Mouse (Mus musculus): ENCODE results near the gene Uncx. TPM values are rescaled to one million over a fixed set of nuclear protein-coding genes. Genes with fewer than 3 reads are reported as not detected.
A peak's percentile ranks its signal among the peaks of the same experiment; 100 is the strongest.

Gene Uncx
- total and polyA plus RNA-seq, 3 experiments = not detected

DNA sequence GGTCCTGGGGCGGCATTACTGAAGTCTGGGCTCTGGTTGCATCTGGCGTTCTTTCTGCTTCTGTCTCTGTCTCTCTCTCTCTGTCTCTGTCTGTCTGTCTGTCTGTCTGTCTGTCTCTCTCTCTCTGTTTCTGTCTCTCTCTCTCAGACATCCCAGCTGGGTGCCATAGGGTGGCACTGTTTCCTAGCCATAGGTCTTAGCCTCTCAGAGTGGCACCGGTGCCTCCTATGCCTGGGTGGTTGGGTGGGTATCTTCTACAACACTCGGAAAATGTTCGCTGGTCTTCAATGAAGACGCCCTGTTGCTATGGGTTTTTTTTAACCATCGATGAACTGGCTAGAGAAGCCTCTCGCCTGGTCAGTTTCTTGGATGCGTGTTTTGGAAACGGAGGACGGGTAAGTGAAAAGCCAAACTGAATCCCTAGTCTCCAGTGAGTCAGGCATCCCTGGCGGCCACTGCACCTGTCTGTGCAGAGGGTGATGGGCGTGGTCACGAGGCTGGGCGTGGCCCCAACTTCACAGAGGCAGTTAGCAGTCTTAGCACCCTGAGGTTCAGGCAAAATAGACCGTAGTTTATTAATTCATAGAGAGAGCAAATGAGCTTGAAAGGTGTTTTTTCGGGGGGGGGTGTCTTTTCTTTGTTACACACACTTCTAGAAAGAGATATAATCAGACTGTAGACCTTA is 32.5 kb upstream of the Uncx start:
- dilution Hi-C loops (cut with MboI; ENCODE audit: extremely low pct_ligation_motif_present, extremely low pct_unique_long_range_greater_than_20kb, low sequenced_read_pairs) (no loop called here), in situ Hi-C loops (cut with MboI; ENCODE audit: low pct_ligation_motif_present, low pct_unique_long_range_greater_than_20kb, low sequenced_read_pairs) (no loop called here)
- H3K4me2 ChIP-seq (ENCODE audit: insufficient read depth, low read depth, poor library complexity, severe bottlenecking) = no peak overlapping the region
- H3K27ac ChIP-seq (ENCODE audit: insufficient read depth, low read depth) = no peak overlapping the region
- peak; percentile 16 for DNase-seq (ENCODE audit: extremely low read depth)
- H3K4me1 ChIP-seq (ENCODE audit: control insufficient read depth in 1 of 2, insufficient read depth in 2 of 2) = 0 out of 4 replicates have a peak, but pooled peaks cover 0 to 3% of the 10 kb centered on the region in 2 experiments
- peaks cover 56% of the 10 kb centered on the region for H3K27me3 ChIP-seq (replicated peaks)
- peaks cover 10% of the 10 kb centered on the region for H3K9me3 ChIP-seq (replicated peaks; ENCODE audit: low read length)
- no peaks in the 10 kb centered on the region for H3K36me3 ChIP-seq (replicated peaks in 1 of 2; ENCODE audit: control insufficient read depth in 1 of 2, insufficient read depth in 1 of 2, low read length in 1 of 2)
- no peak overlapping the region for H3K4me3 ChIP-seq (replicated peaks in 1 of 3; ENCODE audit: low read depth in 2 of 3, low read length in 2 of 3, poor library complexity in 1 of 3)
- TF ChIP-seq CTCF (conservative IDR thresholded peaks at IDR 0.05 in 1 of 2, IDR thresholded peaks at IDR 0.05 in 1 of 2; ENCODE audit: low read depth in 2 of 2, low read length in 2 of 2) = peak in 1 of 2 experiments; percentile 35; a peak in 1 of 4 replicates
- TF ChIP-seq JUN (IDR thresholded peaks at IDR 0.05; ENCODE audit: insufficient read depth, low read depth, low read length) = no peak
- TF ChIP-seq RAD21 (IDR thresholded peaks at IDR 0.05; ENCODE audit: low read depth, low read length) = peak; percentile 26
- no peak for TF ChIP-seq CHD1 (IDR thresholded peaks at IDR 0.05; ENCODE audit: low read depth, low read length)
- no peak for TF ChIP-seq KAT2A (IDR thresholded peaks at IDR 0.05; ENCODE audit: insufficient replicate concordance, low read length)
- no peak overlapping the region for H3K9ac ChIP-seq (ENCODE audit: insufficient read depth, low read depth)
- H3K79me2 ChIP-seq (replicated peaks; ENCODE audit: control insufficient read depth, extremely low read depth, insufficient read depth, poor library complexity, severe bottlenecking) = no peaks in the 10 kb centered on the region

DNA sequence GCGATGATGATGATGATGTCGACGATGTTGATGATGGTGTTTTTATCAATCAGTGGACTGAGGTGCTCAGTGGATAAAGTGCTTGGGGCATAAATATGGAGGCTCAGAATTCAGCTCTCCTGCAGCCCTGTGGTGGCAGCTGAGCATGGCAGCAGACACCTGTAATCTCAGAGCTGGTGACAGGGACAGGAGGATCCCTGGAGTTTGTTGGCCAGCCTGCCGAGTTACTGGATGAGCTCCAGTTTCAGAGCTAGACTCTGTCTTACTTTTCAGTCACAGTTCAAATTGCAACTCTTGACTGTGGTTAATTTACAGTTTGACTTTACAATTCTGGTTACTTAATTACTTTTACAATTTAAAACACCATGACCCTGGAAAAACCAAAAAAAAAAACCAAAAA is 31.1 kb upstream of the Uncx start:
- in situ Hi-C loops (cut with MboI; ENCODE audit: low pct_ligation_motif_present, low pct_unique_long_range_greater_than_20kb, low sequenced_read_pairs) (no loop called here), dilution Hi-C loops (cut with MboI; ENCODE audit: extremely low pct_ligation_motif_present, extremely low pct_unique_long_range_greater_than_20kb, low sequenced_read_pairs) (no loop called here)
- Histone ChIP-seq H3K9ac (ENCODE audit: insufficient read depth, low read depth) (no peak overlapping the region), H3K9me3 (replicated peaks; ENCODE audit: low read length) (peaks cover 10% of the 10 kb centered on the region), H3K79me2 (replicated peaks; ENCODE audit: control insufficient read depth, extremely low read depth, insufficient read depth, poor library complexity, severe bottlenecking) (no peaks in the 10 kb centered on the region), H3K36me3 (replicated peaks in 1 of 2; ENCODE audit: control insufficient read depth in 1 of 2, insufficient read depth in 1 of 2, low read length in 1 of 2) (no peaks in the 10 kb centered on the region), H3K27me3 (replicated peaks) (peaks cover 43% of the 10 kb centered on the region), H3K4me3 (replicated peaks in 1 of 3; ENCODE audit: low read depth in 2 of 3, low read length in 2 of 3, poor library complexity in 1 of 3) (no peak overlapping the region), H3K4me2 (ENCODE audit: insufficient read depth, low read depth, poor library complexity, severe bottlenecking) (no peak overlapping the region), H3K4me1 (ENCODE audit: control insufficient read depth in 1 of 2, insufficient read depth in 2 of 2) (0 out of 4 replicates have a peak, but pooled peaks cover 2 to 3% of the 10 kb centered on the region in 2 experiments), H3K27ac (ENCODE audit: insufficient read depth, low read depth) (no peak overlapping the region)
- TF ChIP-seq GABPA (IDR thresholded peaks at IDR 0.05; ENCODE audit: insufficient replicate concordance, low read depth, low read length) (no peak), MEF2A (IDR thresholded peaks at IDR 0.05; ENCODE audit: borderline replicate concordance, low read depth, low read length) (no peak), PAX5 (IDR thresholded peaks at IDR 0.05; ENCODE audit: low read length) (no peak), ZMIZ1 (IDR thresholded peaks at IDR 0.05; ENCODE audit: low read depth, low read length) (no peak), UBTF (IDR thresholded peaks at IDR 0.05; ENCODE audit: low read depth, low read length) (no peak), MAX (IDR thresholded peaks at IDR 0.05; ENCODE audit: low read length) (no peak), SIN3A (IDR thresholded peaks at IDR 0.05; ENCODE audit: low read length) (no peak), USF2 (conservative IDR thresholded peaks at IDR 0.05; ENCODE audit: low read depth, low read length) (no peak), NRF1 (IDR thresholded peaks at IDR 0.05; ENCODE audit: low read depth, low read length) (no peak), E2F4 (IDR thresholded peaks at IDR 0.05; ENCODE audit: insufficient replicate concordance, low read depth, low read length) (no peak), RCOR1 (conservative IDR thresholded peaks at IDR 0.05; ENCODE audit: low read depth, low read length) (no peak), JUN (IDR thresholded peaks at IDR 0.05; ENCODE audit: insufficient read depth, low read depth, low read length) (no peak), BHLHE40 (IDR thresholded peaks at IDR 0.05; ENCODE audit: low read depth, low read length) (no peak), JUND (conservative IDR thresholded peaks at IDR 0.05; ENCODE audit: low read depth, low read length) (no peak), NELFE (IDR thresholded peaks at IDR 0.05; ENCODE audit: low read depth, low read length) (no peak), HCFC1 (IDR thresholded peaks at IDR 0.05; ENCODE audit: low read depth, low read length) (no peak), USF1 (IDR thresholded peaks at IDR 0.05; ENCODE audit: low read depth, low read length) (no peak), CHD2 (IDR thresholded peaks at IDR 0.05; ENCODE audit: low read length) (no peak)
- DNase-seq (ENCODE audit: extremely low read depth) = no peak

All from CH12.LX (cell line).